Mouse (Mus musculus) urinary bladder, postnatal 36 days (tissue): ENCODE measurements at regions not wholly inside any gene's neighbourhood (a gene's known extent, or its start where the extent isn't known, plus 50 kb on each side); places are given as distances from the start of the nearest gene placed in this dataset.
A peak's percentile ranks its signal among the peaks of the same experiment; 100 is the strongest.

Experiments
- DNase-seq, 2 experiments: peaks; one replicate each; pipeline ENCODE4 v3.0.0; 2022; ENCODE audit warnings: low spot score in 2 of 2, mixed read lengths in 1 of 2

DNA sequence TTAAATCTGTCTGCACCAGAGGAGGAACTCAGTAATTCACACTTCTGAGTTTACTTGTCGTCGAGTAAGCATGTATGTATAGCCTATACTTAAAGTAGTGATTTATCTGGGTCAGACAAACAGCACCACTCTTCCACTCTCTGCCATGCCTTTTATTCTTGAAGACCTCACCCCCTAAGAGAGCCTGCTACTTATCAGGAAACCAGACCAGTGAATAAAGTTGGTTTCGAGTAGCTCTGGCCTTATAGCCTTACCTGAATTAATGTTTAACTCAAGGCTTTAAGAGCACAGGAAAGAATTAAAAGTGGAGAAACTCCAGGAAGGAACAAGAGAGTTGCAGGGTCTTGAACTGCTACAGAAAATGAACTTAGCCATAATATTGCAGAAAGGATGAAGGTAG is 398.1 kb downstream of the Lmo4 start:
- no peak for DNase-seq

DNA sequence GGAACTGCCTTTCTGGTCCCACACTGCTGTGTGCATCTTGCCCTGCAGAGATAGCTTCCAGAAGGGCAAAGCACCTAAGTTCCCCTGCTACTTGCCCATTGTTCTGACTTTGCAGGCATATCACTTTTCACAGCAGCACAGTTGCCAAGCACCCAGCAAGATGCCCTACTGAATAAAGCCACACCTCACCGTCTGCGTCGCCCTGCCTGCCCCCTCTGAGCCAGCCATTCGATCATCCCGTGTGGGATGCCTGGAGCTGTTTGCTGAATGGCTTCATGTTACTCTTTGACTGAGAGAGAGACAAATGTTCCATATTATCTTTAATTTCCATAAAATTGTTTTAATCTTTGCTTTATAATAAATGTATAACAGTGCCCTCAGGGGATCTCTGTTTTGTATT is 407.2 kb downstream of the Lmo4 start:
- no peak for DNase-seq

DNA sequence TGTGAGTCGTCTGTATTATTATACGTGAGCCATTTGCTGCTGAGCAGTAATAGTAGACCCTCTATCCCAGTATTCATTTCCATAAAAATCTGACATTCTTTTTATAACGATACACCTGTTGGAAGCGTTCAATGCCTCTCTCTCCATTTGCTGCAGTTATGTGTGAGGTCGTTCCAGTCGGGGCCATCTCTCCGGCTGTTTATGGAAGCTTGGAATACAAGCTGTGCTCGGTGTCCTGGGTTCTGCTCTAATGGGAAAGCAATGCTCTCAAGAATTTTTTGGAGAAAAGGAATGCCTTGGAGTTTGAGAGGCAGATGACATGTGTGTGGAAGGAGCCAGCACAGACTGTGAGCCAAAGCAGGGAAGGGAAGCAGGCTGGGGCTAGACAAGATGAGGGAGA is 414.1 kb downstream of the Lmo4 start:
- no peak for DNase-seq

DNA sequence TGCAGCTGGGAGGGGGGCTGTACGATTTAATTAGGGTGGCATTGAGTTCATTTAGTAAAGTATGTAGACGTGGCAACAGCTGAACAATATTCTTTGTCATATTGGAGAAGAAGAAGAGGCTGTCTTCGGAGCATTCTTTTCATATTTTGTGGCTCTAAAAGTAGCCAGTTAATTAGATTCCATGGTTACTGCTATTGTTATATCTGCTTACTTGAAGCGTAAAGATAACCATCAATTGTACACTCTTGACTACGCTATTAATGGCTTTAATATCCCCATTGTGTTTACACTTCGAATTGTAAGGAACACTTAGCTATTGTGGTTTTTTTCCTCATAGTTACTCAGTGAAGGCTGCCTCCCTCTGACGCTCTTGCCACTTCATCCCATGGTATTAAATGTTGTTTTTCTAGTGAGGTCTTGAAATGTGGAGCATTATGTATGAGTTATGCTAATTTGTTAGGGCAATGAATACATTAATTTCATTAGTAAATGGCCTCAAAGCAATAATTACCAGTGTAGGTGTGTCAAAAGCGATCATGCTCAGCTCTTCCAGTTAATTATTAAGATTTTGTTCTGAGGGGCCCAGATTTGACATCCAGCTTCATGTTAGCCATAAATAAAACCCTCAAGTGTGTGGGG is 415.0 kb downstream of the Lmo4 start:
- no peak for DNase-seq

DNA sequence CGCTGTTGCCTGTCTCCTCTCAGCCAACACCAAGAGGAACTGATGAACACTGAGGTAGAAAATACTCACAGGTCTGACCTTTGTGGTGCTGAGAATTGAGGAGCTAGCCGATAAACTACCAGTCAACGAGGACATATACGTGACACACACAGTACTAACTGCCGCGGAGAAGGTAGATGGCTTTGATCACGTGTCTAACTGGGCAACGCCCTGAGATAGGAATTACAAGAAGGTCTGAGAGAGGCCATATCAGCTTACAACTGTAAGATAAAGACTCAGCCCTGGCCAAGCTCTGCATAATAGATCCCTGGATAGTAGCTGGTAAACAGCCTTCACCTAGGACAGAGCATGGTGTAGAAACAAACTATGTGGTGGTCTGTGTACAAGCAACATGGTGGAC is 418.1 kb downstream of the Lmo4 start:
- no peak for DNase-seq

DNA sequence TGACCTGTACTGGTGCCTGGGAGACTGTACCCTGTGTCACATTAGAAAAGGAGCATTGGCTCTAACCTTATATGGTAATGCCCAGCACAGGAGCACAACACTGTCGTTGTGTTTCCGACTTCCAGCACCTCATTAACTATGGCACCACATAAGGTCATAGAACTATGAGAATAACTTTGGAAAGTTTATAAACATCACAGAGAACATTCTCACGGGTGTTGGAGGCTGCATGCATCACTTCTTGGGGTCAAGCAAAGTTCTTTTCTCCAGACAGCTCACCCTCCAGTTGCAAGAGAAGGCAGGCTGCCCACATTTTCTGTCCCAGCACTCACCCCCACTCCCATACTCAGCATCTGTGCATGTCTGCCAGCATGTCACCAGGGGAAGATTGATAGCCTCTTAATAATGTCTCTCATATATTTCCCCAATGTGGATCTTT is 420.6 kb downstream of the Lmo4 start:
- DNase-seq: no peak

DNA sequence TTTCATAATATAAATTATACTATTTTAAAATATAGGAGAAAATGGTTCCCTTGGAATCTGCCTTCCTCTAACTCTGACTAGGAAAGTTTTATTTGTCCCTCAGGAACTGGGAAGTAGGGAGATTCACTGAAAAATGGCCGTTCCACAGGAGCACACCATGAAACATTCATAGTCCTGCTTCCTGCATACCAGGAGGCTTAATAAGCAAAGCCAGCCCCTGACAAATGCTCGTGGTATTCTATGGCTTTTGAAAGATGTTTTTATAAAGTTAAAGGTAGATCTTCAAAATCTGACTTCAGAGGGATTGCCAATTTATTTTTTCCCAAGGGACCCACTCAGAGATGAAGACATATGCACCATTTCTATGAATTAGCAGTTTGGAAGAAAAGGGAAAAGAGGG is 426.9 kb downstream of the Lmo4 start:
- no peak for DNase-seq

DNA sequence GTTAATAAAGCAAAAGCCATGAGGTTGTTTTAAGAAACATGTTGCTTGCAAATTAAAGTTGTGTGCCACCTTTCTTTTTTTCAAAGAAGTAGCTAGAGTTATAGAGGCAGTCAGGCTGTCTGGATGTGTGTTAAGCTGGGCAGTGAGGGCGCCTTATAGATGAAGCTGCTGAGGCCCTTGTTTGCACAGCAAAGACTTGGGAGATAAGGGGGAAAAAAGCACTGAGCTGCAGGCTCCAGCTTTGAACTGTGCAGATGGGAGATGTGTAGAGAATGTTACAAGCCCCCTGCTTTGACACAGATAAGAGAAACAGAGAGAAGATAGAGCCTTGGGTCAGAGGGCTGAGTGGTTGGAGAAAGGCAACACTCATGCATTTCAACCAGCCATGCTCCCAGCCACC is 445.7 kb downstream of the Lmo4 start:
- DNase-seq: no peak

DNA sequence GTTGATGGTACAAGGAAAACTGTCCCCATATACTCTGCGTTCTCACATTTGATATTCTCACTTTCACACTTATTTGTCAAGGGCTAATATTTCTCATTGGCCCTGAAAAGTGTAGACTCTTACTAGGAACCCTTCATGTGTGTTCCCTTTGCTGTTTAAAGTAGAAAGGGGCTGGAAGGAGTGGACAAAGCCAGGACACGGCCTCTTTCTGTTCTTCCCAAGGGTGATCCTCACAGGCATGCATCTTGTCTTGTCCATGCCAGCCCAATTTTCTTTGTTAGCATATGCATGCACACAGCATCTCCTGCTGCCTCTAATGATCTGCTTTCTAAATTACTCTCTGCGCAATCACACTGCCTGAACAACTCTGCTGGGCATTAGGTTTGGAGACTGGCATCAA is 451.8 kb downstream of the Lmo4 start:
- no peak for DNase-seq

DNA sequence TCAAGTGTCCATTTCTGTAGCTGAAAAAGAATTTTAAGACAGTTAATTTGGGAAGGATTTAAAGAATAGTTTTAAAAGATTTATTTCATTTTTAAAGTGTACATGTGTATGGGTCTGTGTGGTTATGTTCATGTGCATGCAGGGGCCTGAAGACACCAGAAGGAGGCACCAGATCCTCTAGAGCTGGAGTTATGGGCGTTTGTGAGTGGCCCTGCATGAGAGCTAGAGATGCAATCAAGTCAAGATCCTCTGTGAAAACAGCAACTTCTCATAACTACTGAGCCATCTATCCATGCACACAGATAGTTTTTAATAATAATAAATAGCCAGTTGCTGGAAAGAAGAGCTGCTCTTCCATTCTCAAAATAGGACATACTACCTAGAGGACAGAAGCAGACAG is 452.4 kb downstream of the Lmo4 start:
- DNase-seq: no peak

DNA sequence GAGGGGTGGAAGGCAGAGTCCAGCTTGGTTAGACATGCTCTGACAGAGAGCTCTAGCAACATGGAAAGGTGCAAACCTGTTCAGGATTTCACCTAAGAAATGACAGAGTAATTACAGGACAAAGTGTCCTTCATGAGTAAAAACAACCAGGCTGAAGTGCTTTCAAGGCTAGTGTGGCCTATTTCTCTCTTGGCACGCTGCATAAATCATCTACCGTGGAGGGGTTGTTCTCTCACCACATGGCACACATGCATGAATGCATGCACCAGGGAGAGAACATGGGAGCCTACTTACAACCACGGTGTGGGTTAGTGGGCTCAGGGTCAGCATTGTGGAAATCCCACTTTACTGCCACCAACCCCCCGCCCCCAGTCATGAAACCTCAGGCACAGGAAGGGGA is 454.9 kb downstream of the Lmo4 start:
- DNase-seq: no peak

DNA sequence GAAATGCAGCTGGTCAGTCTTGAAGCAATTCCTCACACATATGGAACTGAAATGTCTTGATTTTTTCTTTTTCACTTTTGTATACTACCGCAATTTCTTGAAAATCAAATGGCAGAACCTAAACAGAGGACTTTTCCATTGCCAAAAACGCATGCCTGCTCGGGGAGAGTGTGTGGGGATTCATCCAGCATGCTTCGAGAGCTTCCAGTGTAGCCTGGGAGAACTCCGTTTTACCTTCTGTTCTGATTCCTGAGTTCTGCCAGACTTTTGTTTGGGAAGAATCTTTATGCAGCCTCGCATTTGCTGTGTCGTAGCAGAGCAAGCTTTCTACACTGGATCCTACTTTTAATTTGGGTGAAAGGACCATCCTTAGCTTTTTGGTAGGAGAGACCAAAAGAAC is 461.4 kb downstream of the Lmo4 start:
- DNase-seq: no peak

DNA sequence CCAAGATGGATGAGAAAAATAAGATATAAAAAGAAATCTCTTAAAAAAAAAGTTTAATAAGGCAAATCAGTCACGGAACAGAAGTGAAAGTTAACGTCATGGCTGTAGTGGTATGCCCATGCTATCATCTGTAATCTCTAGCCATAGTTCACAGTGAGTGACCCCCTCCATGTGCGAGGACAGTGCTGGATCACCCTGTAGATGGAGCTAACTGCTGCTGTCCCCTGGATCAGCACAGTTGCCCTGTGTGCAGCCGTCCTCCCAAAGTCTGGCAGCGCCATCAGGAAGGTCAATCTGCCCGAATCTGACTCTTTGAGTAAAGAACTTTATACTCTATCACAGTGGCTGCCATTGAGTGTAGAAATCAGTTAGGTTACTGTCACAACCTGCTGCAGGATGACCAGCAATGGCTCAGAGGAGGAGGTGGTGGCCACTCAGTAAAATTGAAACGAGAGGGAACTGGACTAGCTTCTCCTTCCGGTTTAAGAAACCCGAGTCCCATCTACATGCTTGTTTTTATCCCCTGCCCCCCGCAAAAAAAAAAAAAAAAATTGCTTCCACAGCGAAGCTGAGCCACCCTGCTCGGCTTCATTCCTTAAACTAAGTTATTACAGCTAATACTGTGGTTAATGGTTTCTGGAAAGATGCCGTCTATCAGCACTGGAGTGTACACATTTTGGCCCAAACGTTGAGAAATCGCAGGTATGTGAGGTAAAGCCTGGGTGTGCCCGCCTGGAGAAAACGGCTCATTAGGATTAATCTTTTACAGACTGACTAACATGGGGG is 462.0 kb downstream of the Lmo4 start:
- DNase-seq: peak; percentile 20 to 33

DNA sequence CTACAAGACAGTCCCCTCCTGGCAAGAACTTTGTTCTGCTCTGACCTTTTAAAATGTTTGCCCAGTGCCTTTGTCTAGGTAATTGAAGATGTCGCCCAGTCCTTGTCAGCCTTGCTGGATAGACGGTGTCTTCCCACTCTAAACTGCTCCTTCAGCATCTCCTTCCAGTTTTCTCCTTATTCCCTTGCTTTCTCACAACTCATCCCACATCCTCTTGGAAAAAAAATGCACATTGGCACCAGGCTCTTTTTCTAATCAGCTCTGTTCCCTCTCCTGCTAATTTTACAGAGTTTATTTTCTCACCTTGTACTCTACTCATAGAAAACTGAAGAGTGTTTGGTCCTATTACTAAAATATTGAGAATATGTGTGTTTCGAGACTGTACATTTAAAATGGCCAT is 466.3 kb downstream of the Lmo4 start:
- DNase-seq: no peak

DNA sequence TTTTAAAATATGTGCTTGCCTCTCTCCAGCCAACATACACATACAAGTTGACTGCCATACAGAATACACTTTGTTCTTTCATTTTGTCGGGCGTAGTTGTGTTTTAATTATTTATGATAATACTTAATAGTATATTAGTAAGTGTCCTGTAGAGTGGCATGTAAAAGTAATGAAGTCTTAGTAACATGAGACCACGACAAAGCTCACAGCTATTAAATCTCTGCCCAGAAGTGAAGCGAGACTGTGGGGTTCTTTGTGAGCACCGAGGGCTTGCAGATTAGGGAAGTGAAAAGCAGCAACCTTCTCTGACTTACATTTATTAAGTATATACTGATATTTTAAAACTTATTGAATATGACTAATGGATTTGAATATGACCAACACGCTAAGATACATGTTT is 467.2 kb downstream of the Lmo4 start:
- DNase-seq: no peak

DNA sequence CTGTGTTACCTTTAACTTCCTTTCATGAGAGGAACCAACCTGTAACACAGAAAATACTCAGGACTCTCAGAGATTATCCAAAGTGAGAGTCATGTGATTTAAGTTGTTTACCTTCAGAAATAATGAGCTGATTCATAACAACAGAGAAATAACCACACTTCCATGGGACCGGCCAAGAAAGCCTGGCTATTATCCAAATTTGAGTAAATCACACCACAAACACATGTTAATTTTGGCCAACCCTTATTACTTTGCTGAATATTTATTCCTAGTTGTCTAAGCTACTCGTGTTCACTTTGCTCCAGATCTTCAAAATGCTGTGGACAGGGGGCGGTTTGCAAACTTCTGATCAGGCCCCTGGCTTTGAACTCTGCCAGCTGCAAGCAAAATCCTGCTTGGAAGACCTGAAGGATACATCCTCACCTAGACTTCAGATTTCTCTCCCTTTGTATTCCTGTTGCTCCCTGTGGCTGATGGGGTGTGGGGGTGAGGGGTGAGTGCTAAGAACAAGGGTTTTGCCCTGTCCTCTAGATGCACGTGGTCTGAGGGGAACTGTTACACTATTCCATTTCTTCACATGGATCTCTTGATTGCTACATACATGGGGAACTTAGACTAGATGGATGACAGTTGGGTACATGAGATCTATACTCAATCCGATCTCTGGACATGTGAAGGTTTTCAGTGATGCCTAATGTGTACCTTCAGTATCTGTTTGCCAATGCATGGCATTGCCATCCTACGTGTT is 468.2 kb downstream of the Lmo4 start:
- no peak for DNase-seq

DNA sequence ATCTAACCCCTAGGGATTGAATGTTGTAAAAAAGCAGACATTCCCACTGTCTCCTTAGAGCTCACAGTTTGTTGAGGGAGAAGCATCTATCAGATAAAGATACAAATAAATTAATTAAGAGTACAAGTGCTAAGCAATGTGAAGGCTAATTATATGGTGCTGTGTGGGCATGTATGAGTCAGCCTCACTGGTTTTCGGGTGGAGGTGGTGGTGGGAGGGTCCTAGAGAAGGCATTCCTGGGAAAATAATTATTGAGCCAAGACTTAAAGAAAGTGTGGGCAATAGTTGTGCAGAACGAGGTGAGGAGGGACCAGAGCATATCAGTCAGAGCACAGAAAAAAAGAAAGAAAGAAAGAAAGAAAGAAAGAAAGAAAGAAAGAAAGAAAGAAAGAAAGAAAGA is 470.2 kb downstream of the Lmo4 start:
- DNase-seq: no peak

DNA sequence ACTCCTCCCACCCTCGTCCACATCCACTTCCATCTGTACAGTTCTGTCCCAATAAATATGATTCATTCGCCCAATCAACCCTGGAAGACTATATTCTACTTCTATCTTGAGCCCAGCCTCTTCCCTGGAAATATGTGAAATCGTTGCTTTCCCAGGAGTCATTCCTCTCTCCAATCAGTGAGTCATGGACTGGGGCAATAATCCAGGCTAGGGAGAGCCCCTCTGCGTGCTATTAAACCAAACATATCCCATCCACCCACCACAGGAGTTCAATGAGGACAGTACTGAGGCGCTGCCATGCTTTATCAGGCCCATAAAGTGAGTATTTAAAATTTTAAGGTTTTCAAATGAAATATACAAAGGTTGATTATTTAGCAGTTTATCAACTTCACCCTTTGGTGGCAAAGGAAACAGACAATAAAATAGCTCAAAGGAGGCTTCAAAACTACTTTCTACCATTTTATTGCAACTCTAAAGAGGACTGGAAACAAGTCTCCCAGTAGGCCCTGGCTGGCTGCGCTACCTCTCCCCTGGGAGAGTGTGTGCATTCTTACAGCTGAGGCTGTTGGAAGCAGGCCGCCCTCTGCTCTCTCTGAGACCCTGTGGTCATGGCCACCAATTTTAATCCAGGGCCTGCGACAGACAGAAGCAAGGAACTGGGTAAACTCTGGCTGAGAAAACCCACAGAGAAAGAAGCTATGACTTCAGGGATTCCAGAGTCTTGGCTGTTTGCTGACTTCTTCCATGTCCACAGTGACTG is 471.9 kb downstream of the Lmo4 start:
- peak in 1 of 2 experiments; percentile 9 for DNase-seq

DNA sequence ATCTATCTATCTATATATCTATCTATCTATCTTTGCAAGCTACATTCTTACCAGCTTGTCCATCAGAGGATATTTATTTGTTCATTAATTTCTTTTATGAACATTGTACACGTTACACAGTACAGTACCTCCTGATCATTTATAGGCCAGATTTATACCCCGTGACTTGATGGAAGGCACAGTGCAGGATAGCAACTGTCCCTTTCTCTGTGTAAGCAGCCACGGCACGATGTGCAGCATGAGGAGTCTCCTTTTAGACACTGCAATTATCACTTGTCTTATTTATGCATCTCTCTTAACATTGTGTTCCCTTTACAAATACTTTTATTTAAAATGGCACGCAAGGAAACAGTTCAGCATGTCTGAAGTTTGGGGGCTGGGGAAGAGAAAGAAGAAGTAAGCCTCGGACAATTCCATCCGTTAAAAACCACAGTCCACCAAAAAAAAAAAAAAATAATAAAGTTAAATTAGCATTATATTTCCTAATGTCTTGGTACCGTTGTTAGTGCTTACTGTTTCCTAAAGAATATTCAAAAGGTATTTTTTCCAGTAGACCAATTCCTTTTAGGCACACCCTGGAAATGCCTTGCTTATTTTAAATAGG is 475.4 kb downstream of the Lmo4 start:
- DNase-seq: no peak

DNA sequence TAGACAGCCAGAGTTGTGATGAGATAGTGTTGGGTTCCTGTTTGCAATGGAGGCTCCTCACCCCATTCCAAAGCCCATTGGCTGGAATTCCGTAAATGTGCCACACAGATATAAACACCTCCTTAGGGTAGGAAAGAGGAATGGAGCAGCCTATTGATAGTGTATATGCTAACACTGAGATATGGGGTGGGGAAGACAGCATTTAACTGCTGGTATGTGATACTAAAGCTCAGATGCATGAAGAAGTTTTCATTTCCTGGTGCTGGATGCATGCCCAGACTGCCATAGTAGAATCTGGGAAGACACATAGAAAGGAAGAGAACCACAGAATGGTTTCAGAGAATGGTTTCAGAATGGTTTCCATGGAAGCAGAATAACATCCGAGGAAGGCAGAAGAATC is 482.4 kb downstream of the Lmo4 start:
- no peak for DNase-seq

DNA sequence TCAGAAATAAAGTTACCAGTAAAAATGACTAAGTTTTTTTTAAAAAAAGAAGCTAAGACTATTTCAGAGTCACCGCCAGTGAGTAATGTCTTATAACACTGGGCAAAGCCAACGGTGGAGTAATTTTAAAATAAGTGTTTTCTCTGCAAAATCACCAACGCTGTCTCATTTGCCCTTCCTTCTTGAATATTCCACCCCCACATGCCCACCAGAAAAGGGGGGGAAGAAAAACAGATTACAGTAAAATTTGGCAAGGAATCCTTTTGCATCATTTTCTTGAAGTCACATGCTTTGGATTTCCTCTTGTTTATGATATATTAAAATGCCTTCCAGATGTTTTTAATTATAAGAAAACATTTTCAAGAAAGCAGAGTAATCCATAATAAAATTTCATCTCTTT is 482.9 kb downstream of the Lmo4 start:
- DNase-seq: no peak

DNA sequence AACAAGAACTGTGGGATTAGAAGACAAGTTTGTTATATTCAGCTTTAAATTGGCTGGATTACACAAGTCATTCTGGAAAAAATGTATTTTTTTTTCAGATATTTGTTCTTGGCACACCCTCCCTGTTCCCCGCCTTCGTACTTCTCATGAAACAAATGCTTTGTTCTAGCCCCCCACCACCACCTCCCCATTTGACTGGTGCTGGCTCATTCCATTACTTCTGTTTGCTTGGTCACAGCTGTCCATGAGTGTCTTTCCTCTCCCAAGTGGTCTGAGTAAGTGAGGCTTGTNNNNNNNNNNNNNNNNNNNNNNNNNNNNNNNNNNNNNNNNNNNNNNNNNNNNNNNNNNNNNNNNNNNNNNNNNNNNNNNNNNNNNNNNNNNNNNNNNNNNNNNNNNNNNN is 491.8 kb downstream of the Lmo4 start:
- no peak for DNase-seq
